Mouse (Mus musculus) megakaryocyte-erythroid progenitor cell, adult 5-6 weeks (primary cell): ENCODE measurements around the gene Tbce. TPM values are rescaled to one million over a fixed set of nuclear protein-coding genes. Genes with fewer than 3 reads are reported as not detected.

Source experiments
- ATAC-seq: replicated peaks from 2 replicates; pipeline ENCODE4 v1.8.0; 2016; ENCODE audit warnings: mild to moderate bottlenecking, inconsistent platforms; ENCODE audit not compliant: severe bottlenecking, poor library complexity, low FRiP score, low TSS enrichment
- total RNA-seq, 2 experiments: library from RNA; stranded (forward) in 1 of 2; stranded (reverse) in 1 of 2; fragments of 200-1000, 215-1000 nt in 1 of 2; fragments of >200 nt in 1 of 2; fragmentation: Nextera tagmentation in 1 of 2; gene quantifications; 2 replicates each; pipeline ENCODE4 v1.2.3; 2014 to 2017

Tbce gene
- 106 and 112 TPM in 2 replicates for total RNA-seq (2014; fragmentation: Nextera tagmentation)
- total RNA-seq (2017): 58.8 and 103 TPM in 2 replicates

GRCm38 (mm10) chr13:14039292-14039965, at the start of gene Tbce:
Tbce (minus strand) TSS chr13:14039638.
- peak; percentile 97 for ATAC-seq

GRCm38 (mm10) chr13:14088669-14089068, 49.2 kb upstream of the Tbce start:
- no peak; the same call in 1 of the 2 replicates for ATAC-seq

- ATAC-seq: no peak
Observed at GRCm38 (mm10) chr13:14075326-14075725, 35.9 kb upstream of the Tbce start.

- no peak for ATAC-seq
Observed at GRCm38 (mm10) chr13:14074371-14074770, 34.9 kb upstream of the Tbce start.

- ATAC-seq: no peak
Observed at GRCm38 (mm10) chr13:14069291-14069690, 29.9 kb upstream of the Tbce start.

- no peak for ATAC-seq
Observed at GRCm38 (mm10) chr13:14068035-14068434, 28.6 kb upstream of the Tbce start.

- no peak for ATAC-seq
Observed at GRCm38 (mm10) chr13:14065701-14066100, 26.3 kb upstream of the Tbce start.

- ATAC-seq: no peak
Observed at GRCm38 (mm10) chr13:14065028-14065380, 25.6 kb upstream of the Tbce start.

- 0 out of 2 replicates have a peak, but pooled peaks have one; percentile 1 for ATAC-seq
Observed at GRCm38 (mm10) chr13:14064341-14065027, 25.0 kb upstream of the Tbce start.

- peak; percentile 32 for ATAC-seq
Observed at GRCm38 (mm10) chr13:14063942-14064271, 24.5 kb upstream of the Tbce start.

- ATAC-seq: peak; percentile 94
Observed at GRCm38 (mm10) chr13:14063013-14063941, 23.8 kb upstream of the Tbce start, which contains the start of the genes Arid4b and Ggps1. Arid4b (plus strand) TSS chr13:14063232. Ggps1 (minus strand) TSS chr13:14063488.

GRCm38 (mm10) chr13:14062209-14063012, 23.0 kb upstream of the Tbce start:
- no peak for ATAC-seq

- ATAC-seq: no peak
Observed at GRCm38 (mm10) chr13:14059582-14059981, 20.1 kb upstream of the Tbce start.

GRCm38 (mm10) chr13:14056801-14057200, 17.4 kb upstream of the Tbce start:
- ATAC-seq: 0 out of 2 replicates have a peak, but pooled peaks have one; percentile 36

GRCm38 (mm10) chr13:14049878-14050277, 10.4 kb upstream of the Tbce start:
- no peak for ATAC-seq

- peak; percentile 69 for ATAC-seq
Observed at GRCm38 (mm10) chr13:14044521-14044920, 5.1 kb upstream of the Tbce start.

- no peak for ATAC-seq
Observed at GRCm38 (mm10) chr13:14043851-14044250, 4.4 kb upstream of the Tbce start.

GRCm38 (mm10) chr13:14040186-14040585, 748 bp upstream of the Tbce start:
- no peak for ATAC-seq

- ATAC-seq: no peak
Observed at GRCm38 (mm10) chr13:14038911-14039291, 537 bp downstream of the Tbce start.
